Mouse (Mus musculus) small intestine, adult 2 months (tissue): ENCODE data around the gene Sv2a.

Experiments used
- CTCF ChIP-seq: fragments of 200-500 bp; IDR thresholded peaks from 2 replicates; pipeline ENCODE4 v1.5.1; 2012; ENCODE audit warnings: low read depth, mild to moderate bottlenecking, control low read depth, inconsistent platforms, low read length, moderate library complexity, mixed read lengths; ENCODE audit not compliant: insufficient replicate concordance, insufficient read length; ENCODE audit errors: extremely low read depth
- POLR2A ChIP-seq: fragments of 200-500 bp; IDR thresholded peaks from 2 replicates; pipeline ENCODE4 v1.6.1; 2012; ENCODE audit warnings: low read depth, mild to moderate bottlenecking, control low read depth, inconsistent platforms, low read length, moderate library complexity

- TF ChIP-seq CTCF, result no peak
- no peak for TF ChIP-seq POLR2A
Measured at GRCm38 (mm10) chr3:96180727-96181477, at the start of gene Sv2a.
